Mouse (Mus musculus): ENCODE results near the gene Fndc3b.

- no peak for TF ChIP-seq EP300 (optimal IDR thresholded peaks at IDR 0.05)
- no peak for TF ChIP-seq CTCF (IDR thresholded peaks at IDR 0.05; ENCODE audit: low read depth)
Observed at GRCm38 (mm10) chr3:27625592-27625985, 85.5 kb downstream of the Fndc3b start.
